Mouse (Mus musculus): ENCODE data around the gene Gm49392. TPM values are rescaled to one million over a fixed set of nuclear protein-coding genes. Genes with fewer than 3 reads are reported as not detected.
A peak's percentile ranks its signal among the peaks of the same experiment; 100 is the strongest.
"Not testable (repeated sequence)": the region's sequence is repeated elsewhere in the genome, so short reads cannot be mapped to it uniquely, and the experiment has no call there.

Gene Gm49392
- not detected for total RNA-seq (2021)

DNA sequence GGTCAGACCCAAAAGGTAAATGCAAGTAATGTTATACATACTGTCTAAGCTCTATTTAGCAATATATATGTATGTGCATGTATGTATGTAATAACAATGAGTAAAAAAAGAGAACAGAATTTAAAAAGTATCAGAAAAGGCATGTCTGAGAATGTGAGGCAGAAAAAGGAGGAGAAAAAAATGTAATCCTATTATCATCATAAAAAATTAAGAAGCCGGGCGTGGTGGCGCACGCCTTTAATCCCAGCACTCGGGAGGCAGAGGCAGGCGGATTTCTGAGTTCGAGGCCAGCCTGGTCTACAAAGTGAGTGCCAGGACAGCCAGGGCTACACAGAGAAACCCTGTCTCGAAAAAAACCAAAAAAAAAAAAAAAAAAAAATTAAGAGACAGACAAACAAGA, at the start of gene Gm49392:
Gene Gm49392 (minus strand): TSS at position 101 of the 400 bp plus-strand sequence.
- intact Hi-C loops (cut with DNase I); DNase-seq: not testable (repeated sequence)

DNA sequence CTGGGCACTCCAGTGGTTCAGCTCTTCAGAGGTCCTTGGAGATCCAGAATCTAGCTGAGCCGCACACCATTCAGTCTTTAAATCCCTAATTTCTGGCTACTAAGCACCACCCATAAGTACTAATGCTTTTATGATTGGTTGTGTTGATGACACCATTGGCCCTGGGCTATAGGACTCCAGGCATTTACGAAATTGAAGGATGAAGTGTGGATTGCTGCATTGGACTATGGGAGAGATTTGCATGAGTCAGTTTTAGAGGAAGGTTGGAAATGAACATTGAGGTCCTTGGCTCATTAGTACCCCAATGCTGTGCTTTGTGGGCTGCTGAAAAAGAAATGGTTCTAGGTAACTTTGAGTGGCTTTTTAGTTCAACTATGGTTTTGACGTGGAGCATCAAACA, 45.2 kb upstream of the Gm49392 start, which contains the start of gene Tpbpa:
Gene Tpbpa (minus strand): TSS at position 101 of the 400 bp plus-strand sequence.
- DNase-seq; intact Hi-C loops (cut with DNase I): not testable (repeated sequence)

DNA sequence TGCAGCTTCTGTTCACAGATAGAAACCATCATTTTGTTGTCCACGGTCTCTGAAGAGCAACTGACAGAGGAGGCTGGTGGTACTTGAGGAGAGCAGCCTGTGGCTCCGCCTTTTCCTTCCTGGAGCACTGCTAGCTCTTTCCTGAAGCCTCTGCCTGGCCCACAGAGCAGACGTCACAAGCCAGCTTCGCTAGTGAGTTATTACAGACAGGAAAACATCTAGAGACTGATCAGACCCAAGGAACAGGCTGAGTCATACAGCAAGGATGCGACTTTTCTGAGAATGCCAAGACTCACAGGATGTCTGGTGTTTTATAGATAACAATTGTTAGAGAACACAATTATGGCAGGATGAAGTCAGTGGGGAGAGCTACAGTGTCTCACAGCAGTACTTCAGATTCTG, 39.8 kb upstream of the Gm49392 start, which contains the start of the genes Gm49391 and Ctla2a:
Gene Gm49391 (minus strand): TSS at position 72 of the 402 bp plus-strand sequence.
Gene Ctla2a (minus strand): TSS at position 126 of the 402 bp plus-strand sequence.
- intact Hi-C loops (cut with DNase I), result no loop called here
- DNase-seq, result no peak

DNA sequence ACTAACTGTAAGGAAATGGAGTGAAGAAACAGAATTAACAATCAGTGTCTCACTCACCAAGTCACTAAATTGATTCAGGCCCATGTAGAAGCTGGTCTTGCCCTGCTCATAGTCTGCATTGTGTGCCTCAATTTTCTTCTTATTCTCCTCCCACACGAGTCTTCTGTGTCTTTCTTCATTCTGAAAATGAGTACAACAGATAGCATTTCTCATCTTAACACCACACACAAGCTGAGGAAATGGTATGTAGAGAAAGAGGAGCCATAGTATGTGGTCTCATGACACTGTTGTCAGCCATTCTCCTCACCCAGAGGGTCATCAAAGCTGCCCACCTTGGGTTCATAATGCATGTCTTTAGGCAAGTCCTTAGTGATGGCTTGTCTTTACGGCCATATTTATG, 38.8 kb upstream of the Gm49392 start, which contains the start of gene Gm49393:
Gene Gm49393 (minus strand): TSS at position 101 of the 400 bp plus-strand sequence.
- intact Hi-C loops (cut with DNase I); DNase-seq: not testable (repeated sequence)

- intact Hi-C loops (cut with DNase I); DNase-seq: not testable (repeated sequence)
Observed at GRCm38 (mm10) chr13:60904780-60905179, 8.1 kb upstream of the Gm49392 start, which contains the start of gene Tpbpb. Gene Tpbpb (minus strand): TSS chr13:60904880.

- no peak for DNase-seq
- intact Hi-C loops (cut with DNase I), result no loop called here
Observed at GRCm38 (mm10) chr13:60897328-60897727, 634 bp upstream of the Gm49392 start, which contains the start of gene Ctla2b. Gene Ctla2b (minus strand): TSS chr13:60897447.

GRCm38 (mm10) chr13:60895406-60896160, 1.1 kb downstream of the Gm49392 start:
- intact Hi-C loops (cut with DNase I), result no loop called here
- DNase-seq, result no peak

GRCm38 (mm10) chr13:60892301-60892700, 4.4 kb downstream of the Gm49392 start:
- no peak for DNase-seq
- intact Hi-C loops (cut with DNase I), result no loop called here

- DNase-seq, result no peak
- intact Hi-C loops (cut with DNase I), result no loop called here
Observed at GRCm38 (mm10) chr13:60864281-60864680, 32.4 kb downstream of the Gm49392 start, which contains the start of gene 4930486L24Rik. Gene 4930486L24Rik (minus strand): TSS chr13:60864475.

- DNase-seq, result no peak
- intact Hi-C loops (cut with DNase I), result no loop called here
Observed at GRCm38 (mm10) chr13:60848241-60849120, 48.2 kb downstream of the Gm49392 start.

GRCm38 (mm10) chr13:60843153-60843552, 53.5 kb downstream of the Gm49392 start:
- no peak for DNase-seq
- intact Hi-C loops (cut with DNase I), result no loop called here

DNA sequence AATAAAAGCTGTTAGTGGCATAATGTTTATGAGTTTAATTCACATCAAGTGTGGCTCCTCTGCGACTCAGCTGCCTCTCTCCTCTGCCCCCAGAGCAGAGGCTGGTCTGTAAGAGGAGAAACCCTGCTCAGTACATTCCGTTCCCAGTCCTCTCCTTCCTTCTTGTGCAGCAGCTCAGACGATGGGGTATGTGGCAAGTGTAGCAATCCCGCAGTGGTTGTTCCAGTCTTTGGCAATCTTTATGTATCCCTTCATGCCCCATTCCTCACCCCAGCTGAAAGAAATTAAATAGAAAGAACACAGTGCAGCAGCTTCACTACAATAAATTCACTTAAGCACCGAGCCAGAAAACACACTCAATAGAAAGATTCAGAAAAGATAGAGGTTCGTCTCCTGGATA, 54.0 kb downstream of the Gm49392 start:
- intact Hi-C loops (cut with DNase I), result no loop called here
- no peak for DNase-seq

GRCm38 (mm10) chr13:60839353-60839902, 57.3 kb downstream of the Gm49392 start:
- intact Hi-C loops (cut with DNase I), result no loop called here
- DNase-seq, result no peak

DNA sequence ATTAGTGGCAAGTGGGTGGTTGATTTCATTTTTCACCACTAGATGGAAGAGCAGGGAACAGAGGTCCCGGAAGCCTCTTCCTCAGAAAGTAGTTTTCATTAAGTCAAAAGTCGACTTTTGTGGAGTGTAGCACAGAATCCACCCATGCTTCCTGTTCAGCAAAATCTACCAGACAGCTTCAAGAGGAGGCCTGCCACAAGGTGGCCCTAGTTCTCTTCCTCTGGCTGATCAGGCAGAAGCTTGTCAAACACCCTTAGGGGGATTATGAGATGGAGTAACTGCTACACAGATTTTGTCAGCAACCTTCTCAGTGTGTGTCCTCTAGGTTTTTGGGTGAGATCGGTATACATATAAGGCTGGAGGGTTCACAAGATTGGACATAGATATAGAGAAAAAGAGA, 70.6 kb downstream of the Gm49392 start:
- DNase-seq, result no peak
- intact Hi-C loops (cut with DNase I), result no loop called here

- DNase-seq, result no peak
- intact Hi-C loops (cut with DNase I), result no loop called here
Observed at GRCm38 (mm10) chr13:60820486-60821175, 76.1 kb downstream of the Gm49392 start.

- intact Hi-C loops (cut with DNase I), result no loop called here
- DNase-seq, result peak; percentile 27
Observed at GRCm38 (mm10) chr13:60819469-60819868, 77.2 kb downstream of the Gm49392 start.

DNA sequence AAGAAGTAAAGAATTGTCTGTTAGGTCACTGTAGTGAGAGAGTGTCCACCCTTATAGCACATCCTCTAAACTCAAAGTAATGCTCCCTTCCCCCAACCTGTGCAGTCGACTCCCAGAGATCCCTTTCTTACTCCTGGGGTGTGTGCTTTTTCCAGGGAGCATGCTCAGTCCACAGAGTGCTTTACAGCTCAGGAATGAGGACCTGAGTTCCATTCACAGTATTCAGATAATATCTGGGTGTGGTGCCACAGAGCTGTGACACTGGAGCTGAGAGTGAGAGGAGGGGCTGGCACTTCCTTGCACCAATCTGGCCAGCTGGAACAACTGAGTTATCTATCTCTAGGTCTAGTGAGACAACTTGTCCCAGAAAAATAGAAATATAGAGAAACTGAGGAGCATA, 83.0 kb downstream of the Gm49392 start:
- intact Hi-C loops (cut with DNase I), result no loop called here
- no peak for DNase-seq

DNA sequence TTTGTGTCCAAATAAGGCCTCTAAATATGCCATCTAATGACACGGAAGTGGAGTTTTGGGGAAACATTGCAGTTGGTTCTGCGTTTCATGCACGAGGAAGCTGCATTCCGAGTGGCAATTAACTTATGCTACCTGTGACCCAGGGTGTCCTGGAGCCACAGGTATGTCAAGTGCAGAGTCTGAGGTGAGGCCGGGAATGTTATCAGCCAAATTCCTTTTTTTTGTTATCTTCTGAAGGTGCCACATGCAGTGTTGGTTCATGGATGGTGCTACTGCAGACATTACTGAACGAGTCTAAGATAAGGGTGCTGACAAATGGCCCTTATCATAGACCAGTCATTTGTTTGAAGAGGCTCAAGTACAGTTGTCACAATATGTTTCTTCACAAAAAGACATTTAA, 83.9 kb downstream of the Gm49392 start:
- intact Hi-C loops (cut with DNase I), result no loop called here
- no peak for DNase-seq

GRCm38 (mm10) chr13:60809690-60810089, 87.0 kb downstream of the Gm49392 start:
- DNase-seq, result no peak
- intact Hi-C loops (cut with DNase I), result no loop called here

DNA sequence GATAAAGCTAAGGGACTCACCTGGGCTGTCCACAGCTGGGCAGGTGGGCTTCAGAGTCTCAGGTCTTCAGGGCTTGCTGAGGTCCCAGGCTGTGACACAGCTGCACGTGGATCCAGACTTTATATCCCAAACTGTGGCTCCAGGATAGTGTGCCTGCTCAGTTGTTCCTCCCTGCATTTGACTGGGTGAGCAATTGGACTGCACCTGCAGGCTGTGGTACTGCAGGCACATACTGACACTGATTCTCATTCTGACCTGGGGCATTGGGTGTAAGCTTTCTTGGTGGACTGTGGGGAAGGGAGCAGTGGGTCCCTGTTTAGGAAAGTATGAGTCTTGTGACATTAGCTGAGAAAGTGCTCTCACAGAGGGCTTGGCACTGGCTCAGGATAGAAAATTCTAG, 93.9 kb downstream of the Gm49392 start, which contains the start of gene Ctsll3:
Gene Ctsll3 (minus strand): TSS at position 101 of the 400 bp plus-strand sequence.
- intact Hi-C loops (cut with DNase I), result no loop called here

More for the DNA sequence above, 93.9 kb downstream of the Gm49392 start, which contains the start of gene Ctsll3:
- DNase-seq, result no peak

All from left cerebral cortex, postnatal 4 days (tissue).